Mouse (Mus musculus): ENCODE results near the gene Lhfpl2.

Gene Lhfpl2

GRCm38 (mm10) chr13:94098369-94099084, 40.9 kb downstream of the Lhfpl2 start:
- DNase-seq (ENCODE audit: low read depth, low spot score): no peak

- DNase-seq (ENCODE audit: low read depth, low spot score): no peak
Measured at GRCm38 (mm10) chr13:94099087-94099486, 41.5 kb downstream of the Lhfpl2 start.

GRCm38 (mm10) chr13:94100361-94100760, 42.8 kb downstream of the Lhfpl2 start:
- no peak for DNase-seq (ENCODE audit: low read depth, low spot score)

- no peak for DNase-seq (ENCODE audit: low read depth, low spot score)
Measured at GRCm38 (mm10) chr13:94101020-94101571, 43.5 kb downstream of the Lhfpl2 start.

GRCm38 (mm10) chr13:94104866-94105475, 47.4 kb downstream of the Lhfpl2 start:
- DNase-seq (ENCODE audit: low read depth, low spot score): no peak

- DNase-seq (ENCODE audit: low read depth, low spot score): no peak
Measured at GRCm38 (mm10) chr13:94106431-94106830, 48.8 kb downstream of the Lhfpl2 start.

- DNase-seq (ENCODE audit: low read depth, low spot score): no peak
Measured at GRCm38 (mm10) chr13:94106983-94107382, 49.4 kb downstream of the Lhfpl2 start.

- DNase-seq (ENCODE audit: low read depth, low spot score): no peak
Measured at GRCm38 (mm10) chr13:94110556-94110955, 53.0 kb downstream of the Lhfpl2 start.

- DNase-seq (ENCODE audit: low read depth, low spot score): no peak
Measured at GRCm38 (mm10) chr13:94115476-94115875, 57.9 kb downstream of the Lhfpl2 start.

GRCm38 (mm10) chr13:94116705-94117410, 59.3 kb downstream of the Lhfpl2 start:
- DNase-seq (ENCODE audit: low read depth, low spot score): no peak

- no peak for DNase-seq (ENCODE audit: low read depth, low spot score)
Measured at GRCm38 (mm10) chr13:94117522-94117921, 59.9 kb downstream of the Lhfpl2 start.

- DNase-seq (ENCODE audit: low read depth, low spot score): no peak
Measured at GRCm38 (mm10) chr13:94118091-94118490, 60.5 kb downstream of the Lhfpl2 start.

- DNase-seq (ENCODE audit: low read depth, low spot score): no peak
Measured at GRCm38 (mm10) chr13:94119309-94119708, 61.7 kb downstream of the Lhfpl2 start.

GRCm38 (mm10) chr13:94122703-94123592, 65.4 kb downstream of the Lhfpl2 start:
- DNase-seq (ENCODE audit: low read depth, low spot score): no peak

- DNase-seq (ENCODE audit: low read depth, low spot score): no peak
Measured at GRCm38 (mm10) chr13:94130394-94130793, 72.8 kb downstream of the Lhfpl2 start.

GRCm38 (mm10) chr13:94131135-94131534, 73.5 kb downstream of the Lhfpl2 start:
- no peak for DNase-seq (ENCODE audit: low read depth, low spot score)

GRCm38 (mm10) chr13:94132187-94132995, 74.8 kb downstream of the Lhfpl2 start:
- DNase-seq (ENCODE audit: low read depth, low spot score): no peak

- no peak for DNase-seq (ENCODE audit: low read depth, low spot score)
Measured at GRCm38 (mm10) chr13:94134646-94135045, 77.0 kb downstream of the Lhfpl2 start.

GRCm38 (mm10) chr13:94135180-94135579, 77.6 kb downstream of the Lhfpl2 start:
- no peak for DNase-seq (ENCODE audit: low read depth, low spot score)

GRCm38 (mm10) chr13:94139713-94140445, 82.3 kb downstream of the Lhfpl2 start:
- DNase-seq (ENCODE audit: low read depth, low spot score): no peak

Data from c-Kit-negative CD71-positive TER-119-positive erythroid progenitor cells, embryonic 14.5 days (primary cell).